ENCODE assay signal across 12 mouse cellular contexts in the genomic region with DNA sequence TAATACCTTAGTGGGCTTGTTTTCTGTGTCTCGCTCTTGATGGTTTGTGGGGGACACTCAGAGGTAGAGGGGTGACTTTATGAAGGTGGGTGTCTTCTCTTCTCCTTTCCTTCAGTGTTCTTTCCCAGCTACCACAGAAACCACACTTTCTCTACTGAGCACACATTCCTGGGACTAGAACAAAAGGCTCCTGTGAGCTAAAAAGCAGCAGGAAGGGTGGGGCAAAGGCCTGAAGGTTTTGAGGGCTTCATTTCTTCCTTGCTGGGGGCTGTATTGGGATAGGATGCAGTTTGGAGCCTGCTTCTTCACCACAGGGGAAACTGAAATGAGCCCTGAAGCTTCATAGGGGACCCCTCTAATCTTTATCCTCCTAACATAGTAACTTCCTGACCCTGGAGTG.
A peak's percentile ranks its signal among the peaks of the same experiment; 100 is the strongest.
DNase-seq lines count a peak whose midpoint lies in the region; ATAC-seq and TF ChIP-seq lines count a peak whose summit lies in the region.
"Had no signal": no experiment of that assay in that cellular context is flagged by ENCODE, and none has a peak within 500 bp of the region (broad histone marks: within the 10 kb centered on the region; RNA-seq: fewer than 3 reads in every experiment).

No protein-coding gene starts in this region.

- no peaks in the 10 kb centered on the region for H3K9me3 ChIP-seq in forebrain, embryonic 10.5 days
- no peaks in the 10 kb centered on the region for H3K9me3 ChIP-seq in forebrain, embryonic 13.5 days (replicated peaks)
- H3K9me3 ChIP-seq in embryonic facial prominence, embryonic 15.5 days (replicated peaks): no peaks in the 10 kb centered on the region

- DNase-seq in forebrain, embryonic 10.5 days (ENCODE audit: extremely low spot score, low spot score): no peak
- DNase-seq in kidney, adult 2 months: no peak
- DNase-seq in kidney, postnatal 4 days: no peak
- DNase-seq in 3T3-L1 (ENCODE audit: low read depth, low spot score): peak; percentile 73
- DNase-seq in retina, embryonic 14.5 days (ENCODE audit: low spot score): no peak
- DNase-seq in cerebellum, postnatal 4 days (ENCODE audit: low spot score in 2 of 2): no peak
- DNase-seq: cerebellum, postnatal 14 days; gastrocnemius, postnatal 10 days; thymus, postnatal 14 days had no signal

- 97% methylated on average over 1 of the region's 1 CpGs for WGBS in forebrain, embryonic 10.5 days
- WGBS in forebrain, embryonic 13.5 days: 94% methylated on average over 1 of the region's 1 CpGs
- WGBS in kidney, adult 2 months: 100% methylated on average over 1 of the region's 1 CpGs
- WGBS in embryonic facial prominence, embryonic 15.5 days: 87% methylated on average over 1 of the region's 1 CpGs

- no peak overlapping the region for H3K9ac ChIP-seq in forebrain, embryonic 13.5 days
- H3K9ac ChIP-seq in embryonic facial prominence, embryonic 15.5 days: no peak overlapping the region

- ATAC-seq in forebrain, embryonic 13.5 days: no peak
- no peak for ATAC-seq in embryonic facial prominence, embryonic 15.5 days (ENCODE audit: insufficient number of reproducible peaks, low FRiP score, low TSS enrichment, low read depth)
- ATAC-seq: intestine, embryonic 16.5 days had no signal

- H3K27ac ChIP-seq in forebrain, embryonic 10.5 days: peak overlapping the region; percentile 25; the same call in 1 of the 2 replicates
- H3K27ac ChIP-seq in forebrain, embryonic 13.5 days: no peak overlapping the region
- H3K27ac ChIP-seq in kidney, adult 2 months (ENCODE audit: insufficient read depth, low read depth, low read length): peak overlapping the region; percentile 12; the same call in 1 of the 2 replicates
- peak overlapping the region; percentile 39; the same call in 1 of the 2 replicates for H3K27ac ChIP-seq in embryonic facial prominence, embryonic 15.5 days (replicated peaks)

- H3K4me2 ChIP-seq in forebrain, embryonic 13.5 days: no peak overlapping the region
- no peak overlapping the region for H3K4me2 ChIP-seq in embryonic facial prominence, embryonic 15.5 days (replicated peaks)

- TF ChIP-seq CTCF in kidney, adult 2 months (conservative IDR thresholded peaks at IDR 0.05; ENCODE audit: insufficient read depth, insufficient read length, low read depth, low read length): no peak

- peaks cover 7% of the 10 kb centered on the region for H3K4me1 ChIP-seq in forebrain, embryonic 10.5 days
- H3K4me1 ChIP-seq in forebrain, embryonic 13.5 days: peaks cover 9% of the 10 kb centered on the region; the same call in 1 of the 2 replicates
- H3K4me1 ChIP-seq in kidney, adult 2 months (ENCODE audit: control insufficient read depth, insufficient read depth, low read length): 0 out of 2 replicates have a peak, but pooled peaks cover 4% of the 10 kb centered on the region
- H3K4me1 ChIP-seq in embryonic facial prominence, embryonic 15.5 days: peaks cover 12% of the 10 kb centered on the region

- no peak for TF ChIP-seq POLR2A in kidney, adult 2 months (IDR thresholded peaks at IDR 0.05; ENCODE audit: low read depth, low read length)

- H3K4me3 ChIP-seq in forebrain, embryonic 10.5 days: no peak overlapping the region
- H3K4me3 ChIP-seq in forebrain, embryonic 13.5 days: no peak overlapping the region
- H3K4me3 ChIP-seq in kidney, adult 2 months (ENCODE audit: insufficient read depth, low read depth, low read length): no peak overlapping the region
- no peak overlapping the region for H3K4me3 ChIP-seq in embryonic facial prominence, embryonic 15.5 days (replicated peaks)

- H3K27me3 ChIP-seq in forebrain, embryonic 10.5 days (ENCODE audit: poor library complexity, severe bottlenecking): no peaks in the 10 kb centered on the region
- H3K27me3 ChIP-seq in forebrain, embryonic 13.5 days: no peaks in the 10 kb centered on the region
- H3K27me3 ChIP-seq in kidney, adult 2 months (replicated peaks; ENCODE audit: control insufficient read depth, insufficient read depth, low read length): no peaks in the 10 kb centered on the region
- no peaks in the 10 kb centered on the region for H3K27me3 ChIP-seq in embryonic facial prominence, embryonic 15.5 days

- no peaks in the 10 kb centered on the region for H3K36me3 ChIP-seq in forebrain, embryonic 10.5 days (replicated peaks)
- H3K36me3 ChIP-seq in forebrain, embryonic 13.5 days (ENCODE audit: poor library complexity, severe bottlenecking): no peaks in the 10 kb centered on the region
- H3K36me3 ChIP-seq in kidney, adult 2 months (ENCODE audit: control insufficient read depth, insufficient read depth, low read length): no peaks in the 10 kb centered on the region
- H3K36me3 ChIP-seq in embryonic facial prominence, embryonic 15.5 days: no peaks in the 10 kb centered on the region
